Mouse (Mus musculus): ENCODE results near the gene Gm8020.
"Not testable (repeated sequence)": the region's sequence is repeated elsewhere in the genome, so short reads cannot be mapped to it uniquely, and the experiment has no call there.

The Gm8020 gene

GRCm38 (mm10) chr14:42502249-42502648, at the start of gene Gm8020:
TSS of gene Gm8020 (minus strand) at chr14:42502349.
- not testable (repeated sequence) for DNase-seq (ENCODE audit: low read depth, low spot score)

GRCm38 (mm10) chr14:42543170-42543701, 41.1 kb upstream of the Gm8020 start:
- DNase-seq (ENCODE audit: low read depth, low spot score), result not testable (repeated sequence)

GRCm38 (mm10) chr14:42542316-42543169, 40.4 kb upstream of the Gm8020 start:
- DNase-seq (ENCODE audit: low read depth, low spot score), result not testable (repeated sequence)

- not testable (repeated sequence) for DNase-seq (ENCODE audit: low read depth, low spot score)
Measured at GRCm38 (mm10) chr14:42524182-42524581, 22.0 kb upstream of the Gm8020 start, which contains the start of gene Gm8024. TSS of gene Gm8024 (minus strand) at chr14:42524282.

GRCm38 (mm10) chr14:42463581-42463980, 38.6 kb downstream of the Gm8020 start, which contains the start of gene Gm8011:
TSS of gene Gm8011 (plus strand) at chr14:42463881.
- DNase-seq (ENCODE audit: low read depth, low spot score), result not testable (repeated sequence)

Measured in retina, postnatal 7 days (tissue).